Mouse (Mus musculus) liver, embryonic 13.5 days (tissue): ENCODE results near the gene Smarcb1. TPM values are rescaled to one million over a fixed set of nuclear protein-coding genes. Genes with fewer than 3 reads are reported as not detected.

ENCODE experiments used
- ATAC-seq: fragments of 200-750 bp; cut with Nextera tagmentation; 2 replicates; pipeline ENCODE4 v1.8.0; 2017; ENCODE audit warnings: low read depth, mild to moderate bottlenecking, moderate number of reproducible peaks, moderate library complexity
- DNase-seq: peaks from one replicate; pipeline ENCODE4 v3.0.0; 2022
- H3K27ac ChIP-seq: fragments of 300-500 bp; sonication (generic); 2 replicates; pipeline ENCODE4 v1.5.1; 2015; ENCODE audit warnings: moderate library complexity, mild to moderate bottlenecking, inconsistent platforms
- H3K27me3 ChIP-seq: fragments of 300-500 bp; sonication (generic); 2 replicates; pipeline ENCODE4 v1.6.1; 2015; ENCODE audit warnings: mild to moderate bottlenecking, inconsistent platforms
- H3K36me3 ChIP-seq: fragments of 300-500 bp; sonication (generic); 2 replicates; pipeline ENCODE4 v1.6.1; 2015; ENCODE audit warnings: mild to moderate bottlenecking, inconsistent platforms
- H3K4me1 ChIP-seq: fragments of 300-500 bp; sonication (generic); replicated peaks from 2 replicates; pipeline ENCODE4 v1.6.1; 2015; ENCODE audit warnings: inconsistent platforms
- H3K4me2 ChIP-seq: fragments of 300-500 bp; sonication (generic); 2 replicates; pipeline ENCODE4 v1.6.1; 2015; ENCODE audit warnings: inconsistent platforms, mild to moderate bottlenecking, moderate library complexity
- H3K4me3 ChIP-seq: fragments of 300-500 bp; sonication (generic); replicated peaks from 2 replicates; pipeline ENCODE4 v1.5.1; 2015; ENCODE audit warnings: mild to moderate bottlenecking, inconsistent platforms
- H3K9ac ChIP-seq: fragments of 300-500 bp; sonication (generic); 2 replicates; pipeline ENCODE4 v1.6.1; 2015; ENCODE audit warnings: mild to moderate bottlenecking, inconsistent platforms
- H3K9me3 ChIP-seq: fragments of 300-500 bp; sonication (generic); replicated peaks from 2 replicates; pipeline ENCODE4 v1.6.1; 2016; ENCODE audit warnings: inconsistent platforms
- WGBS: fragments of 180-500 bp; shearing (Covaris S2); methylation state at CpG from one replicate; pipeline ENCODE4 v1.1.7; 2015; ENCODE audit not compliant: insufficient replicate concordance; 5-methylcytosine and 5-hydroxymethylcytosine counted together
- polyA plus RNA-seq: library from polyadenylated mRNA; unstranded; fragments of >200 nt; fragmentation: Nextera tagmentation; extraction: Ambion mirVana; gene quantifications from 2 replicates; pipeline ENCODE4 v1.2.1, GENCODE M21; 2015

Smarcb1 gene
- polyA plus RNA-seq, 1 experiment from 2014 or later = 85.6 TPM

GRCm38 (mm10) chr10:75882433-75883231 is 38.8 kb downstream of the Smarcb1 start:
- no peaks in the 10 kb centered on the region for H3K4me1 ChIP-seq
- H3K36me3 ChIP-seq = no peaks in the 10 kb centered on the region
- H3K4me2 ChIP-seq = peak overlapping the region; percentile 17
- 0 out of 2 replicates have a peak overlapping the region, but pooled peaks have one; percentile 38 for H3K27ac ChIP-seq
- DNase-seq (no peak), ATAC-seq (peak; percentile 59)
- peaks cover 24% of the 10 kb centered on the region for H3K27me3 ChIP-seq
- no peaks in the 10 kb centered on the region for H3K9me3 ChIP-seq
- no peak overlapping the region for H3K4me3 ChIP-seq
- H3K9ac ChIP-seq = no peak overlapping the region
- WGBS = 15% methylated on average over 15 of the region's 15 CpGs

- no peaks in the 10 kb centered on the region for H3K36me3 ChIP-seq
- WGBS = 30% methylated on average over 20 of the region's 20 CpGs
- no peaks in the 10 kb centered on the region for H3K4me1 ChIP-seq
- H3K4me3 ChIP-seq = no peak overlapping the region
- ATAC-seq = peak; percentile 59
- H3K27me3 ChIP-seq = peaks cover 24% of the 10 kb centered on the region
- no peak for DNase-seq
- H3K27ac ChIP-seq = peak overlapping the region; percentile 44
- no peak overlapping the region for H3K4me2 ChIP-seq
- H3K9me3 ChIP-seq = no peaks in the 10 kb centered on the region
- H3K9ac ChIP-seq = no peak overlapping the region
These were observed 39.6 kb downstream of the Smarcb1 start for GRCm38 (mm10) chr10:75881578-75882432.

GRCm38 (mm10) chr10:75880771-75881577 is 40.4 kb downstream of the Smarcb1 start:
- WGBS = 58% methylated on average over 6 of the region's 6 CpGs
- H3K9me3 ChIP-seq = no peaks in the 10 kb centered on the region
- no peaks in the 10 kb centered on the region for H3K4me1 ChIP-seq
- H3K27me3 ChIP-seq = peaks cover 24% of the 10 kb centered on the region
- ATAC-seq = no peak
- no peak for DNase-seq
- no peak overlapping the region for H3K4me3 ChIP-seq
- no peak overlapping the region for H3K9ac ChIP-seq
- H3K27ac ChIP-seq = peak overlapping the region; percentile 44; the same call in 1 of the 2 replicates
- no peak overlapping the region for H3K4me2 ChIP-seq
- no peaks in the 10 kb centered on the region for H3K36me3 ChIP-seq

- DNase-seq (no peak), ATAC-seq (no peak)
- Histone ChIP-seq H3K27ac (no peak overlapping the region), H3K4me3 (no peak overlapping the region), H3K9ac (no peak overlapping the region), H3K36me3 (no peaks in the 10 kb centered on the region), H3K4me2 (no peak overlapping the region), H3K27me3 (peaks cover 24% of the 10 kb centered on the region), H3K9me3 (no peaks in the 10 kb centered on the region), H3K4me1 (no peaks in the 10 kb centered on the region)
- WGBS = 84% methylated on average over 10 of the region's 10 CpGs
These were observed 41.1 kb downstream of the Smarcb1 start for GRCm38 (mm10) chr10:75880351-75880750.

- Histone ChIP-seq H3K36me3 (no peaks in the 10 kb centered on the region), H3K4me3 (no peak overlapping the region), H3K9ac (no peak overlapping the region), H3K27me3 (peaks cover 20% of the 10 kb centered on the region), H3K4me2 (no peak overlapping the region), H3K4me1 (peaks cover under 1% of the 10 kb centered on the region; the same call in 1 of the 2 replicates), H3K9me3 (no peaks in the 10 kb centered on the region), H3K27ac (no peak overlapping the region)
- ATAC-seq (no peak), DNase-seq (no peak)
- 78% methylated on average over 3 of the region's 3 CpGs for WGBS
These were observed 42.6 kb downstream of the Smarcb1 start for GRCm38 (mm10) chr10:75878836-75879235.

- no peak overlapping the region for H3K27ac ChIP-seq
- H3K9me3 ChIP-seq = no peaks in the 10 kb centered on the region
- 50% methylated on average over 10 of the region's 10 CpGs for WGBS
- ATAC-seq (no peak), DNase-seq (no peak)
- 0 out of 2 replicates have a peak overlapping the region, but pooled peaks have one; percentile 42 for H3K9ac ChIP-seq
- H3K27me3 ChIP-seq = 0 out of 2 replicates have a peak, but pooled peaks cover 3% of the 10 kb centered on the region
- no peak overlapping the region for H3K4me3 ChIP-seq
- peak overlapping the region; percentile 63 for H3K4me2 ChIP-seq
- H3K4me1 ChIP-seq = peaks cover 17% of the 10 kb centered on the region
- no peaks in the 10 kb centered on the region for H3K36me3 ChIP-seq
These were observed 47.8 kb downstream of the Smarcb1 start for GRCm38 (mm10) chr10:75873543-75874170.

GRCm38 (mm10) chr10:75872915-75873542 is 48.4 kb downstream of the Smarcb1 start:
- Histone ChIP-seq H3K9me3 (no peaks in the 10 kb centered on the region), H3K27me3 (peaks cover 3% of the 10 kb centered on the region; the same call in 1 of the 2 replicates), H3K4me1 (peaks cover 17% of the 10 kb centered on the region), H3K36me3 (no peaks in the 10 kb centered on the region), H3K27ac (no peak overlapping the region), H3K9ac (peak overlapping the region; percentile 42; the same call in 1 of the 2 replicates), H3K4me3 (peak overlapping the region; percentile 50), H3K4me2 (peak overlapping the region; percentile 63)
- ATAC-seq (peak; percentile 89), DNase-seq (no peak)
- WGBS = 5% methylated on average over 11 of the region's 11 CpGs

GRCm38 (mm10) chr10:75872025-75872914 is 49.1 kb downstream of the Smarcb1 start:
- DNase-seq = peak; percentile 23
- H3K9ac ChIP-seq = 0 out of 2 replicates have a peak overlapping the region, but pooled peaks have one; percentile 42
- H3K27me3 ChIP-seq = peaks cover 5% of the 10 kb centered on the region; the same call in 1 of the 2 replicates
- H3K9me3 ChIP-seq = no peaks in the 10 kb centered on the region
- H3K4me2 ChIP-seq = peak overlapping the region; percentile 63
- H3K4me3 ChIP-seq = peak overlapping the region; percentile 50
- no peak overlapping the region for H3K27ac ChIP-seq
- H3K4me1 ChIP-seq = peaks cover 17% of the 10 kb centered on the region
- ATAC-seq = peak; percentile 63
- 27% methylated on average over 10 of the region's 10 CpGs for WGBS
- H3K36me3 ChIP-seq = no peaks in the 10 kb centered on the region

- 67% methylated on average over 5 of the region's 5 CpGs for WGBS
- ATAC-seq = no peak
These were observed 59.8 kb downstream of the Smarcb1 start for GRCm38 (mm10) chr10:75861587-75861986.

More at GRCm38 (mm10) chr10:75861587-75861986, 59.8 kb downstream of the Smarcb1 start:
- H3K4me1 ChIP-seq = peaks cover 36% of the 10 kb centered on the region
- H3K4me2 ChIP-seq = no peak overlapping the region
- H3K27me3 ChIP-seq = 0 out of 2 replicates have a peak, but pooled peaks cover 2% of the 10 kb centered on the region
- peaks cover 18% of the 10 kb centered on the region for H3K36me3 ChIP-seq
- DNase-seq = no peak
- no peak overlapping the region for H3K27ac ChIP-seq
- H3K9me3 ChIP-seq = no peaks in the 10 kb centered on the region
- H3K9ac ChIP-seq = no peak overlapping the region
- H3K4me3 ChIP-seq = no peak overlapping the region
